Mouse (Mus musculus) liver, embryonic 14.5 days (tissue): ENCODE results near the gene Dohh.

ENCODE experiments used
- CTCF ChIP-seq: IDR thresholded peaks from 2 replicates; pipeline ENCODE4 v1.5.1; 2016; ENCODE audit warnings: antibody characterized with exemption, low read depth, control low read depth
- EP300 ChIP-seq: IDR thresholded peaks from 2 replicates; pipeline ENCODE4 v1.6.1; 2016; ENCODE audit warnings: antibody characterized with exemption, low read depth

DNA sequence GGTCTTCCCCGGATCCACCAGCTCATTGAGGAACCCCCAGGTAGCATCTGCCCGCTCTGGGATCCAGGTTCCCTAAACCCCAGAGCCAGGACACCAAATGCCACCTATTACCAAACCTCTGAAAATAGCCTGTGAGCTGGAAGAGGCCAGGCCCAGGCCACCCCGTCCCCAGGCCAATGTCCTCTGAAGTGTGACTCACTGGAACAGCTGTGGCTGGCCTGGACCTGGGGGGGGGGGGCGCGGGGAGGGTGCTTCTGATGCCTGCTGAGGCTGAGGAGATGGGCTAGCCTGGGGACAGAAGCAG is 37.5 kb downstream of the Dohh start:
- TF ChIP-seq CTCF = no peak
- no peak for TF ChIP-seq EP300
